Comparison of ENCODE assay signal across 29 mouse cellular contexts in the genomic region with DNA sequence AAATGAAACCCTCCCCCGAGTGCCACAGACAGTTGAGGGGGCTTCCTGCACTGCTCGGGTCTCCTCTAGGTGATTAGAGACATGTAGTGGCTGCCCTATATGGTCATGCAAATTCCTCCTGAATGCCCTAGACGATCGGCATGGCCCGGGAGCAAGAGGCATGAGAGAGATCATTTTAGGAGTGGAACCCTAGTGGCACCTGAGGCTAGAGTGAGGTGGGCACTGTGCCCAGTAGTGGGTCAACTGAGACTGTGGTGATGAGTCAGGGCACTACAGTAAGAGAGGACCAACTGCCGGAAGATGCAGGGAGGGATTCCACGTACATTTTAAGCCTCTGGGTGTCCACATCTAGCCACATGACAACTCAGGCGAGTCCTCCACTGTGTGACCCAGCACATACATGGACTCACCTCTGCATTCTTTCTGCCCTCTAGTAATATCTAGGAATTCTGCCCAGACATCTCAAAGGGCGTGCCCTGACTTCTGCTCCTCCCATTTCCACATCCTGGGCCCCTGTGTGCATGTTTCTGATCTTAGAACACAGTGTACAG. TPM values are rescaled to one million over a fixed set of nuclear protein-coding genes. Genes with fewer than 3 reads are reported as not detected.
"Had no signal": no experiment of that assay in that cellular context is flagged by ENCODE, and none has a peak within 500 bp of the region (broad histone marks: within the 10 kb centered on the region; RNA-seq: fewer than 3 reads in every experiment).

No protein-coding gene starts in this region.

- H3K36me3 ChIP-seq: heart, embryonic 13.5 days; heart, embryonic 15.5 days; hindbrain, embryonic 10.5 days; hindbrain, embryonic 12.5 days; intestine, embryonic 15.5 days; limb, embryonic 10.5 days; limb, embryonic 12.5 days; liver, embryonic 13.5 days; liver, embryonic 15.5 days had no signal

- DNase-seq: gastrocnemius, postnatal 14 days; gastrocnemius, postnatal 36 days; heart, adult 11 months; heart, adult 2 months; heart, postnatal 14 days; heart, postnatal 4 days; kidney, adult 18-20 months; kidney, adult 8-10 months; kidney, postnatal 10 days; kidney, postnatal 25 days; kidney, postnatal 4 days; liver; liver, embryonic 13.5 days had no signal

- H3K27ac ChIP-seq: heart, adult 2 months; heart, embryonic 13.5 days; heart, embryonic 15.5 days; hindbrain, embryonic 10.5 days; hindbrain, embryonic 12.5 days; hindbrain, embryonic 14.5 days; intestine, embryonic 15.5 days; layer of hippocampus, adult 2 months; left cerebral cortex, adult 2 months; limb, embryonic 10.5 days; limb, embryonic 12.5 days; liver, embryonic 13.5 days; liver, embryonic 15.5 days had no signal

- H3K4me2 ChIP-seq: heart, embryonic 11.5 days; heart, embryonic 13.5 days; heart, embryonic 15.5 days; hindbrain, embryonic 12.5 days; hindbrain, embryonic 14.5 days; intestine, embryonic 15.5 days; limb, embryonic 12.5 days; liver, embryonic 11.5 days; liver, embryonic 13.5 days; liver, embryonic 15.5 days had no signal

- H3K9ac ChIP-seq: heart, embryonic 13.5 days; heart, embryonic 15.5 days; hindbrain, embryonic 12.5 days; hindbrain, embryonic 14.5 days; intestine, embryonic 15.5 days; limb, embryonic 12.5 days; liver, embryonic 13.5 days; liver, embryonic 15.5 days had no signal

- ATAC-seq: hindbrain, embryonic 16.5 days; inflammation-experienced regulatory T-cells, adult 6 months; intestine, embryonic 15.5 days; intestine, postnatal 0 days had no signal

- H3K4me1 ChIP-seq: heart, embryonic 15.5 days; hindbrain, embryonic 10.5 days; hindbrain, embryonic 12.5 days; intestine, embryonic 15.5 days; limb, embryonic 10.5 days; limb, embryonic 12.5 days; liver, embryonic 13.5 days; liver, embryonic 15.5 days had no signal

- H3K9me3 ChIP-seq: heart, embryonic 13.5 days; heart, embryonic 15.5 days; hindbrain, embryonic 10.5 days; hindbrain, embryonic 12.5 days; intestine, embryonic 15.5 days; limb, embryonic 10.5 days; limb, embryonic 12.5 days; liver, embryonic 13.5 days; liver, embryonic 15.5 days had no signal

- H3K27me3 ChIP-seq: heart, embryonic 13.5 days; heart, embryonic 15.5 days; hindbrain, embryonic 12.5 days; intestine, embryonic 15.5 days; limb, embryonic 12.5 days; liver, embryonic 13.5 days; liver, embryonic 15.5 days had no signal

- H3K4me3 ChIP-seq: heart, adult 2 months; heart, embryonic 13.5 days; heart, embryonic 15.5 days; hindbrain, embryonic 10.5 days; hindbrain, embryonic 12.5 days; intestine, embryonic 15.5 days; layer of hippocampus, adult 2 months; left cerebral cortex, adult 2 months; limb, embryonic 10.5 days; limb, embryonic 12.5 days; liver, embryonic 13.5 days; liver, embryonic 15.5 days had no signal

RNA-seq across cellular contexts. Expression of a gene that starts 42.1 kb away (rescaled TPM):
- total RNA-seq: heart, adult 2 months had no signal
